Mouse (Mus musculus): ENCODE data around the gene Plekhh3.
"Not testable (repeated sequence)": the region's sequence is repeated elsewhere in the genome, so short reads cannot be mapped to it uniquely, and the experiment has no call there.

Plekhh3 gene

DNA sequence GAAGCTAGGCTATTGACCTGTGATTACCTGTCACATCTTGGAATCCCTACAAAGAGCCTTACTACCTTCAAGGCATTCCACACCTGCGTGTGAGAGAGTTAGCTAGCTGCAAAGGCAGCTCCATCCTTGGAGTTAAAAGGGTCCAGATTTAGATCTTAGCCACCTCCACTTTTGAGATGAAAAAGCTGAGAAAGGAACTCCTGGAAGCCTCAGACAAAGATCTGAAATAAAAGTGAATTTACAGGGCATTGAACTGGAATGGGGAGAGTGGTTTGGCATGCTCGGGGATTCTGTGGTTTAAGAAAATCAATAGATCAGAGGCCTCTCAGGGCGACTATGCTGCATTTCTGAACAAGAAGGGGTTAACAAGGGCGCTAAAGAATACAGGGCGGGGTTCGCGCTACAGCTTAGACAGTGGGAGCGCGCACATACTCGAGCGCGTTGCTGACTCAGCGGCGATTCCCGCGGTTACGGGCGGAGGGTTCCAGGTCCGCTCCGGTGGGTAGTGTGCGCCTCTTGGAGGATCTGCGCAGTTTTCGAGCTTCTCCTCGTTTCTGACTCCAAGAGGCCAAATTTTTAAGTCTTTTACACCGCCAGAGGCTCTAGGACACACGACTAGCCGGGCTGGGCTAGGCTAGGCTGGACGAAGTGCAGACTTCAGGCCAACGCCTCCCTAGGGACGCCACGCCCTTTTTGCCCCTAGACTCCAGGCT is 726 bp upstream of the Plekhh3 start:
- in situ Hi-C loops (cut with MboI, MseI) = loop anchor here (5.0 kb wide), 1 partner anchor 90 kb away; the partner anchor contains the start of gene Coasy

- in situ Hi-C loops (cut with MboI, MseI) = loop anchor here (5.0 kb wide), 1 partner anchor 88 kb away; the partner anchor contains the start of gene Coasy
Measured at GRCm38 (mm10) chr11:101170354-101170810, 769 bp downstream of the Plekhh3 start, which contains the start of gene Cntnap1. Cntnap1 (plus strand) TSS chr11:101170523.

DNA sequence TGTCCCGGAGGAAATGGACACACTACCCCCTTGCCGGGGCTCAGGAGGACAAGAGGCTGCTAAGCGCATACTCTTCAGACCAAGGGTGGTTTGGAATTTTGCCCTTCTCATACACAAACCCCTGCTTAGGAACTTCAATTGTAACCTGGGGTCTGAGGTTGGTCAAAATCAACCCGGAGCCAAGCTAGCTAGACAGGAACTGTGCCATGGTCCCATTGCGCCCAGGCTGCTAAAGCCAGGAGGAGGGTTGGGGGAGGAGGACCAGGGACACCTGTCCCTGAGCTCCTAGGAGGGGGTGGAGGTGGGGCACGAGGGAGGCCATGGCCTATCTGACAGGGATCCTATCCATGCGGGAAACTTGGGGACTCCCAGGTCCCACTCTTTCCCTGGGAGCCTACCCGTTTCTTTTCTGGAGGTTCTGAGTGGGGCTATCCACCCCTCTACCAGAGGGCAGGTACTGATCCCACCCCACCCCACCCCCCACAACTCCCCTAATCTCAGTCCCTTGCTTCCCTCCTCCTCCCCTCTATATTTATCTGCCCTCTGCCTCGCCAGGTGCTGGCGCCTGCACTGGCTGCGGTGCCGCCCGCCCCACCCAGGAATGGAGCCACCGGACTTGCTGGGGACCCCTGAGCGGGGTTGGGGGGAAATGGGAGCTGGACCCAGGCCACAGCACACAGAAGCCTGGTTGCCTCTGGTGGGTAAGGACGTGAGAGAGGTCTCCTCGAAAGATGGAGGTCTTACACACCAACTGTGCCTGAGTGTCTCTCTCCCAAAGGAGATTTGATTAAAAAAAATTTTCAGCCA is 1.6 kb downstream of the Plekhh3 start:
- in situ Hi-C loops (cut with MboI, MseI) = loop anchor here (5.0 kb wide), 1 partner anchor 87 kb away; the partner anchor contains the start of gene Coasy

GRCm38 (mm10) chr11:101168301-101168980 is 2.7 kb downstream of the Plekhh3 start:
- in situ Hi-C loops (cut with MboI, MseI) = no loop called here

DNA sequence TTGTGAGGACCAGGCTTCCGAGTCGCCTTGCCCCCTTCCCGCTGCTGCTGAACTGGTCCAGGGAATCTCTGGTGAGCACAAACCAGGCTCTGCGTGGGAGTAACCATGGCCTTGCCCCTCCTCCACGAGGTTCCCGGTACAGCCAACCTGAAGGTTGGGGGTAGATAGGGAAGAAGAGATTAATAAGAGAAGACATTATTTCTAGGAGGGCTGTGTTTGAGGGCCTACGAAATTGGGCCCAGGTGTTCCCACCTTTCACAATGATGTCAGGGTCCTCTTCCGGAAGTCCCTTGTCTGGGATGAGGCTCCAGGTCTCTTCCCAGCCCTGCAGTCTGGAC is 3.2 kb downstream of the Plekhh3 start:
- in situ Hi-C loops (cut with MboI, MseI) = no loop called here

- in situ Hi-C loops (cut with MboI, MseI) = no loop called here
Measured at GRCm38 (mm10) chr11:101167211-101167962, 3.8 kb downstream of the Plekhh3 start.

DNA sequence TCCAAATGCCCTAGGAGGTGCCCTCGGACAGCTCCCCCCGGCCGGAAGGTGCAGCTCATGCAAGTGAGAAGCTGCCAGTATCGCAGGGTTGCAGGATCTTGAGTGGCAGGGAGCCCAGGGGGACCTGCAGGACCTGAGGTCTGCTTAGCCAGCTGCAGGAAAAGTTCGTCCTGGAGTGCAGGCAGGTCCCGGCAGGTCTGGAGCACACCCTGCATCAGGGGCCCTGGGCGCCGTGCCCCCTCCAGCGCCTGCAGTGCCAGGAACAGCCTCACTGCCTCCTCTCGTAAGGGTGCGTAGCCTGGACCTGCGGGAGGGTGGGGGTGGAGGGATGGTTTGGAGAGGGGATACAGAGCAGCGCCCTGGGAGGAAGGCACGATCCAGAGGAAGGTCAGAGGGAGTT is 4.8 kb downstream of the Plekhh3 start:
- in situ Hi-C loops (cut with MboI, MseI) = no loop called here

DNA sequence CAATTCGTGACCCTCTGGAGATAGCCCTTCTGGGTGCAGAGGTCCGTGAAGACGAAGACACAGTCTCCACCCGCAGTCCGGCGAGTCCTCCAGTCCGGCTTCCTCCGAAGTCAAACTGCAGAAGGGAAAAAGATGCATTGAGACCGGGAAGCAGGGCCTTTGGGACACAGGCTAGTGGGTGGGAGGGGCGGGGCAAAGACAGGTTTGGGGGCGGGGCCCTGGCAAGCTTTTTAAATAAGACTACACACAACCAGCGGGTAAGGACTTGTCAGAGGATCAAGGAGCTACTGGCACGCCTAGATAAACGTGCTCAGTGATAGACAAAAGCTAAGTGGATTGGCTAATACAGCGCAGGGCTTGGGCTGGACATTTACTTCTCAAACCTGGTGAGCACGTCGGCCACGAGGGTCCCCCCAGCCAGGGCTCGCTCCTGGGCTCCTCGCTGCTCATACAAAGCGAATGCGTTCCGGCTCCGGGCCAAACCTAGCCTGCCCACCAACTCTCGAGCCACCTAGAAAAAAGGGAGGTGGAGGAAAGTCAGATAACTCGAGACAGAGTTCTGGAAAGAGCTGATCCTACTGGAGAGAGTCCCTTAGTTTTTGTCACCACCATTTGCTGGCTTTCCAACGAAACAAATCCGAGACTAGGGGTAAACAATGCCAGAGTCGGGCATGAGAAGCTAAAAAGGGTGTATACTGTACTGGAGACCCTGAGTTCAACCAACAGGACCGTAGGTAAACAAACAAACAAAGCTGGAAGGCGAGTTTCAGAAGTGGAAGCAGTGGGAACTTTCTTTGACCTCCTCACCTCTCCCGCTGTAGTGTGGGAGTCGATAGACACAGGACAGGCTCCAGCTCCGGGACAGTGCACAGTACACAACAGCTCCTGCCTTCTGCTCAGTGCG is 6.2 kb downstream of the Plekhh3 start:
- in situ Hi-C loops (cut with MboI, MseI) = no loop called here

DNA sequence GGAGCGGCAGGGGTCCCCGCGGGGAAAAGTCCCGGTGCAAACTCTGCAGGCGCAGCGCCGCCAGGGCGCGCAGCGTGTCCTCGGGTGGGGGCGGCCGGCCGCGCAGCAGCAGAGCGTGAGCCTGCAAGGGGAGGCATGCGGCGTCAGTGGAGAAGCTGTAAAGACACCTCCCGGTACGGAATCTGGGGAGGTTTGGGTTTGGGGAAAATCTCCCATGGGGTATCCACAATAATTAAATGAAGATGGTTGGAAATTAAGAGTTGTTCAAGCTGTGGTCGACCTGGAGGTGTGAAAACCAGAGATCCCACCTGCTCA is 6.8 kb downstream of the Plekhh3 start:
- in situ Hi-C loops (cut with MboI, MseI) = no loop called here

DNA sequence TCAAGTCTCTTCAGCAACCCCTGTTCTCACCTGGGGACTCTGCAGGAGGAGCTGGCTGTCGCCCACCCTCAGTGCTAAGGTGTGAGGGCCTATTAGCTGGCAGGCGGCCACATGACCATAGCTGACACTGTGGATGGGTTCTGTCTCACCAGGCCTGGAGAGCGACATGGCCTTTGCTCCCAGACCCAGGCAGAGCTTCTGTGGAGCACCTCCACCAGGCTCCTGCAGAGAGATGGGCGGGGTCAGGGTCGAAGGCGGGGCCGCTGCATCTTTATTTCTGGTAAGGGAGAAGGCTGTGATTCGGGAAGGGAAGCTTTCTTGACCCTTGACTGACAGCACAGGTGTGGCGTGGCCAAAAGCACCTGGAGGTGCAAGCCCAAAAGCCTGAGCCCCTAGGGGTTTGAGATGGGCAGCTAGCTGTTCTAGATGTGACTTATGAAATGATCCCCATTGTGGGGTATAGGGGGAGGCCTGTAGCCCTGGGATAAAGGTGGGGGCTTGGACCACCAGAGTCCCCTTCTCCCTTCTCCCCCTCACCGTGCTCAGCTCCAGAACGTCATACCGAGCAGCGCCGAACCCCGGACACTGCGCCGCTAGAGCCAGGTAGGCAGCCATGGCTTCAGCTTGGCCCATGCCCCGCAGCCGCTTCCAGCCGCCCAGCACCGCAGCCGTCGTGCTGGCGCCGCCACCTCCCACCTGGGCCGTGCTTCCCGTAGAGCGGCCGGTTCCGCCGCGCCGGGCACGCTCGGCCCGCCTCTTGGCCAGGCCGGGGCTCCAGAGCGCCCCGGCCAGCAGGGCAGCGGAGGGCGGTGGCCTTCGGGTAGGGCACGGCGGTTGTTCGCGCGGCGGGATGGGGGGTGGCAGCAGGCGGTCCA is 7.4 kb downstream of the Plekhh3 start:
- in situ Hi-C loops (cut with MboI, MseI) = no loop called here

- in situ Hi-C loops (cut with MboI, MseI) = no loop called here
Measured at GRCm38 (mm10) chr11:101162772-101163171, 8.4 kb downstream of the Plekhh3 start.

DNA sequence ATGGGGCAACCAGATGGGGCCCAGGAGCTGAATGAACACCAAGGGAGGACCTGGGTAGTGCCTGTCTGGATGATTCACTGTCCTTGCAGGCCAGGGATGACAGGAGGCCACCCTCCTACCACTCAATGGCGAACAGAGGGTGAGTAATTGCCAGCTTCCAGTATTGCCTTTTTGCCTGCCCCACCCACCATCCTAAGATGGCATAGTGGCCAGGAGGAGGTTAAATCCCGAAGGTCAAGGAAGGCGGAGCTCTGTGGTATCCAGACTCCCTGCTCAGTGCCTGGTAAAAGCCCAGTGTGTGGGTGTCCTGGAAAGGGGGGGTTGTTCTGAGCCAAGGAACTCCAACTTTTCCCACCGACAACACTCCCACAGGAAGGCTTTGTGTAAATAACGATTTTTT is 8.8 kb downstream of the Plekhh3 start:
- in situ Hi-C loops (cut with MboI, MseI) = no loop called here

- in situ Hi-C loops (cut with MboI, MseI) = no loop called here
Measured at GRCm38 (mm10) chr11:101161551-101161950, 9.6 kb downstream of the Plekhh3 start.

GRCm38 (mm10) chr11:101160981-101161505 is 10.1 kb downstream of the Plekhh3 start:
- in situ Hi-C loops (cut with MboI, MseI) = not testable (repeated sequence)

- in situ Hi-C loops (cut with MboI, MseI) = not testable (repeated sequence)
Measured at GRCm38 (mm10) chr11:101160151-101160550, 11.0 kb downstream of the Plekhh3 start.

- in situ Hi-C loops (cut with MboI, MseI) = no loop called here
Measured at GRCm38 (mm10) chr11:101155728-101156371, 15.3 kb downstream of the Plekhh3 start, which contains the start of gene Tubg2. Tubg2 (plus strand) TSS chr11:101155907.

DNA sequence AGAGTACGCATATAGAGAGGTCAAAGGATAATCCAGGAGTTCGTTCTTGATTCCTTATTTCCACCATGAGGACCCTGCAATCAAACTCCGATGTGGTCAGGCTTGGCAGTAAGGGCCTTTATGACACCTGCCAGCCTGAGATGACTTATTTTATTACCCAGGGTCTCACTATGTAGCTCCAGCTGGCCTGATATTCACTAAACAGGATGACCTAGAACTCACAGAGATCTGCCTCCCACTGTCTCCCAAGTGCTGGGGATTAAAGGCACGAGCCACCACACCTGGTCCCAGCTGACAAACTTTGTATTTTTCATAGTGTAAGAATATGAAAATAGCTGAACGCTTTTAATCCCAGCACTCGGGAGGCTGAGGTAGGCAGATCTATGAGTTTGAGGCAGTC is 16.0 kb downstream of the Plekhh3 start:
- in situ Hi-C loops (cut with MboI, MseI) = no loop called here

DNA sequence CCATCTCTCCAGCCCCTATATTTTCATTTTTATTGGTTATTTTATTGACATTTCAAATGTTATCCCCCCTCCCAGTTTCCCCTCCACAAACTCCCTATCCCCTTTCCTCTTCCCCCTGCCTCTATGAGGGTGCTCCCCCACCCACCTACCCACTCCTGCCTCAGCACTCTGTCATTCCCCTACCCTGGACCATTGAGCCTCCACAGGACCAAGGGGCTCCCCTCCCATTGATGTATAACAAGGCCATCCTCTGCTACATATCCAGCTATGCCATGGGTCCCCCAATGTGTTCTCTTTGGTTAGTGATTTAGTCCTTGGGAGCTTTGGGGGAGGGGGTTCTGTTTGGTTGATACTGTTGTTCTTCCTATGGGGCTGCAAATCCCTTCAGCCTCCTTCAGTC is 16.5 kb downstream of the Plekhh3 start:
- in situ Hi-C loops (cut with MboI, MseI) = no loop called here

GRCm38 (mm10) chr11:101152825-101153224 is 18.3 kb downstream of the Plekhh3 start:
- in situ Hi-C loops (cut with MboI, MseI) = no loop called here
